Mouse (Mus musculus): ENCODE data around the gene Rnf208. TPM values are rescaled to one million over a fixed set of nuclear protein-coding genes. Genes with fewer than 3 reads are reported as not detected.

The Rnf208 gene
- polyA plus RNA-seq, 1 experiment from 2014 or later: 24.2 TPM

DNA sequence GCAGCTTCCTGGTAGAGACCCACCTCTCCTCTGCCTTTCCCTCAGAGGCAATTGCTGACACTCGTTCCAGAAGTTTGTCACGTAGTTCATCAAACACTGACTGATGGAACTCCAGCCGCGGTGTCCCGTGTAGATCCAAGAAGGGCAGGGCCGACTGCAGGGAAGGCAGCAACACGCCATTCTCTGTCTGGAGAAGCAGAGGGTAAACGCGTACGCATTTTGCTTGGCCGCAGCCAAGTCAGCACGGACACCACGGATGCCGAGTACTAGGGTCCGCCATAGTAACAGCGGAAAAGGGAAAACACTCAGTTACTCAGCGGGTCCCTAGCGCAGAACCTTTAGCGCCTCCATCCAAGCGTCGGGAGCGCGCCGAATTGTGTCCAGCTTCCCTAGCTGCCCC is 31.4 kb upstream of the Rnf208 start:
- WGBS: 1% methylated on average over 24 of the region's 24 CpGs
- peaks cover 10% of the 10 kb centered on the region for H3K4me1 ChIP-seq (replicated peaks; ENCODE audit: insufficient read depth, low read length)
- peak overlapping the region; percentile 90 for H3K27ac ChIP-seq
- peak overlapping the region; percentile 99 for H3K4me3 ChIP-seq (replicated peaks; ENCODE audit: low read depth, low read length)
- H3K9me3 ChIP-seq (replicated peaks; ENCODE audit: low read length): no peaks in the 10 kb centered on the region
- DNase-seq (ENCODE audit: low spot score) (no peak), ATAC-seq (replicated peaks; ENCODE audit: low FRiP score, low read depth) (0 out of 2 replicates have a peak, but pooled peaks have one; percentile 2)
- TF ChIP-seq CTCF (IDR thresholded peaks at IDR 0.05; ENCODE audit: low read depth): no peak
- H3K36me3 ChIP-seq (ENCODE audit: insufficient read depth, low read length): peaks cover 17% of the 10 kb centered on the region
- H3K27me3 ChIP-seq (ENCODE audit: insufficient read depth, low read length): no peaks in the 10 kb centered on the region
- peak overlapping the region; percentile 93 for H3K9ac ChIP-seq (ENCODE audit: low read depth, low read length)
- H3K4me2 ChIP-seq (ENCODE audit: low read length): peak overlapping the region; percentile 81

DNA sequence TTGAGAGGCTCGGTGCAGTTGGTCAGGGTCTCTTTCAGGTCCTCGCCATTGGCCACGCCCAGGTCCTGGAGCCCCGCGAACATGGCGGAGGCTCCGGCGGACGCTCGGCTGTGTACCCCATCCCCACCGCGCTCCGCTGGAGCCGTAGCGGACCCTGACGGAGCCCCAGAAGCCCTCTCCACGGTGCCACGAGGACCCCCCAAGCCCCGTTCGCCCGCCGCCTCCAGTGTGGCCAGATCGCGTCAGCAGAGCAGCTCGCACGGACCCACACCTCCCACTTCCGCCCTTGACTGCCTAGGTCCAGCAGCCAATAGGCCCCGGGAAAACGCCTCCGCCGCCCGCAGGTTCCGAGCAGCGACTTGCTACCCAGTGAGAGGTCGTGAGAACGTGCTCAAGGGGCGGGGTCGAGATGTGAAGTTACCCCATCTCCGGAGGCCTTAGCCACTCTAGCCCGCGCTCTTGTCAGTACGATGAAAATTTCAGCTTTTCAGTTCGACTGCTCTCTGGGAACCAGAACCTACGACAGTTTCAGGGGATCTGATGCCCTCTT is 30.9 kb upstream of the Rnf208 start, which contains the start of gene Nelfb:
TSS of gene Nelfb (minus strand) at position 369 of the 550 bp plus-strand sequence.
- peak within 1 kb of the TSS; percentile 93 for H3K9ac ChIP-seq (ENCODE audit: low read depth, low read length)
- 0 out of 2 replicates have a peak, but pooled peaks have one; percentile 4 for TF ChIP-seq CTCF (IDR thresholded peaks at IDR 0.05; ENCODE audit: low read depth)
- under 1% methylated on average over 44 of the region's 44 CpGs for WGBS
- H3K4me1 ChIP-seq (replicated peaks; ENCODE audit: insufficient read depth, low read length): peaks cover 10% of the 10 kb centered on the region
- H3K4me3 ChIP-seq (replicated peaks; ENCODE audit: low read depth, low read length): peak within 1 kb of the TSS; percentile 99
- DNase-seq (ENCODE audit: low spot score) (peak; percentile 96), ATAC-seq (replicated peaks; ENCODE audit: low FRiP score, low read depth) (peak; percentile 92)
- H3K36me3 ChIP-seq (ENCODE audit: insufficient read depth, low read length): peaks cover 12% of the 10 kb centered on the region; the same call in 1 of the 2 replicates
- peak within 1 kb of the TSS; percentile 81 for H3K4me2 ChIP-seq (ENCODE audit: low read length)
- no peaks in the 10 kb centered on the region for H3K27me3 ChIP-seq (ENCODE audit: insufficient read depth, low read length)
- H3K9me3 ChIP-seq (replicated peaks; ENCODE audit: low read length): no peaks in the 10 kb centered on the region
- H3K27ac ChIP-seq: peak within 1 kb of the TSS; percentile 90

DNA sequence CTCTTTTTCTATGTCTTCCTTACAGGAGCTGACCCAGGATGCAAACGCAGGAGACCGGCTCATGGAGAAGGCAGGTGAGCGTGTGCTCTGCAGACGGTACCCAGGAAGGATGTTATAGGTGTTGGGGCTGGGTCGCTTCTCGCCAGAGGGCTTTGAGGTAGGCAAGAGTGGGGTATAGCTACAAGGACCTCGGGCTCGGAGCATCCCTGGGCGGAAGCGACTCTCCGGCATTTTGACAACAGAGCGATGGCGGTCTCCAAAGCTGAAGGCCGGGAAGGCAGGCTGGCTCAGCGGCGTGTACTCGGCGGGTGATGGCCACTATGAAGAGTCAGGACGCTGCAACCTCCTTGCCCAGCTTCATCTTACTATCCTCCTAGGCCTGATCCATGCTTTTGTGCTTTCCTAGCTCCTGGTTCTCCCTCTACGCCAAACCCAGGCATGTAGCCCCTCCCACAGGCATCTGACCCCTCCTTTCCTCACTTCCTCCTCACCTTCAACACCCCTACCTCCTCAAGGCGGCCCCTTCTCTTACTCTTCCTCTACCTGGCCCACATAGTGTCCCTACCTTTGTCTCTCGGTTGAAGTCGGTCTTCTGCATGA is 28.7 kb upstream of the Rnf208 start:
- DNase-seq (ENCODE audit: low spot score) (no peak), ATAC-seq (replicated peaks; ENCODE audit: low FRiP score, low read depth) (no peak)
- Histone ChIP-seq H3K27me3 (ENCODE audit: insufficient read depth, low read length) (no peaks in the 10 kb centered on the region), H3K4me1 (replicated peaks; ENCODE audit: insufficient read depth, low read length) (peaks cover 10% of the 10 kb centered on the region), H3K9me3 (replicated peaks; ENCODE audit: low read length) (no peaks in the 10 kb centered on the region), H3K36me3 (ENCODE audit: insufficient read depth, low read length) (0 out of 2 replicates have a peak, but pooled peaks cover under 1% of the 10 kb centered on the region), H3K9ac (ENCODE audit: low read depth, low read length) (no peak overlapping the region), H3K4me3 (replicated peaks; ENCODE audit: low read depth, low read length) (no peak overlapping the region), H3K4me2 (ENCODE audit: low read length) (no peak overlapping the region), H3K27ac (no peak overlapping the region)
- no peak for TF ChIP-seq CTCF (IDR thresholded peaks at IDR 0.05; ENCODE audit: low read depth)
- WGBS: 67% methylated on average over 23 of the region's 23 CpGs

DNA sequence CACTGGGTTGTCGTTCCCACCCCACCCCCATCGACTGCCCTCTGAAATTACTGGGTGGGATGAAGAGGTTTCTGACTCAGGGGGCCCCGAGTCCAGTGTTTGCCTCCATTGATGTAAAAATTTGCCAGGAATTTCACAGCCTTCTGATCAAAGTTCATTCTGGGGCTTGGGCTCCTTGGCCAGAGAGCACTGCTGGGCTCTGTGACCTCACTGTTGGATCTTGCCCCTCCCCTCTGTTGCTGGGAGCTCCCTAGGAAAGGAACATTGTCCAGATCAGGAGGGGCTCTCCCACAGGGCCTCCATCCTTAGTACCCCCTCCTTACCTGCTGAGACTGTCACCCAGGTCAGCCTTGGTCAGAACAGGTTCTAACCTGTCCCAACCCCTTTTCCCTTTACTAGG is 27.6 kb upstream of the Rnf208 start, which contains the start of gene Stpg3:
TSS of gene Stpg3 (minus strand) at position 194 of the 400 bp plus-strand sequence.
- Histone ChIP-seq H3K9ac (ENCODE audit: low read depth, low read length) (no peak within 1 kb of the TSS), H3K4me3 (replicated peaks; ENCODE audit: low read depth, low read length) (no peak within 1 kb of the TSS), H3K9me3 (replicated peaks; ENCODE audit: low read length) (no peaks in the 10 kb centered on the region), H3K36me3 (ENCODE audit: insufficient read depth, low read length) (no peaks in the 10 kb centered on the region), H3K27me3 (ENCODE audit: insufficient read depth, low read length) (no peaks in the 10 kb centered on the region), H3K27ac (no peak within 1 kb of the TSS), H3K4me1 (replicated peaks; ENCODE audit: insufficient read depth, low read length) (peaks cover 10% of the 10 kb centered on the region), H3K4me2 (ENCODE audit: low read length) (no peak within 1 kb of the TSS)
- DNase-seq (ENCODE audit: low spot score) (peak; percentile 13), ATAC-seq (replicated peaks; ENCODE audit: low FRiP score, low read depth) (0 out of 2 replicates have a peak, but pooled peaks have one; percentile 47)
- TF ChIP-seq CTCF (IDR thresholded peaks at IDR 0.05; ENCODE audit: low read depth): no peak
- whole genome bisulfite sequencing: 52% methylated on average over 3 of the region's 3 CpGs

DNA sequence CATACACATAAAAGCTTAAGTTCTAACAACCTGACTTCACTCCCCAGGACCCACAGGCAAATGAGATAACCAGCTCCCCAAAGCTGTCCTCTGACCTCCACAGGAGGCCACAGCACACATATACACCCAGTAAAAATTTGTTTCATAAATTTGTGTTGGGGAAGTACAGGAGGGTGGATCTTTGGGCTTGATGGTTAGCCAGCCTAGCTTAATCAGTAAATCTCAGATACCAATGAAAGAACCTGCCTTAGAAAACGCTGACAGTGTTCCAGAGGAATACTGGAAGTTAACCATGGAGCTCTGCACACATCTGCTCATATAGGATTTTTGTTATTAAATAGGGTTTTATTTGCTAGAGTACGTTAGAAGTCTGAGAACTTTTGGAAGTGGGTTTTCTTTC is 24.4 kb upstream of the Rnf208 start:
- Histone ChIP-seq H3K36me3 (ENCODE audit: insufficient read depth, low read length) (0 out of 2 replicates have a peak, but pooled peaks cover 4% of the 10 kb centered on the region), H3K4me2 (ENCODE audit: low read length) (no peak overlapping the region), H3K27me3 (ENCODE audit: insufficient read depth, low read length) (no peaks in the 10 kb centered on the region), H3K9me3 (replicated peaks; ENCODE audit: low read length) (no peaks in the 10 kb centered on the region), H3K9ac (ENCODE audit: low read depth, low read length) (no peak overlapping the region), H3K27ac (no peak overlapping the region), H3K4me3 (replicated peaks; ENCODE audit: low read depth, low read length) (no peak overlapping the region), H3K4me1 (replicated peaks; ENCODE audit: insufficient read depth, low read length) (no peaks in the 10 kb centered on the region)
- ATAC-seq (replicated peaks; ENCODE audit: low FRiP score, low read depth) (no peak), DNase-seq (ENCODE audit: low spot score) (no peak)
- TF ChIP-seq CTCF (IDR thresholded peaks at IDR 0.05; ENCODE audit: low read depth): no peak
- 56% methylated on average over 2 of the region's 2 CpGs for WGBS

DNA sequence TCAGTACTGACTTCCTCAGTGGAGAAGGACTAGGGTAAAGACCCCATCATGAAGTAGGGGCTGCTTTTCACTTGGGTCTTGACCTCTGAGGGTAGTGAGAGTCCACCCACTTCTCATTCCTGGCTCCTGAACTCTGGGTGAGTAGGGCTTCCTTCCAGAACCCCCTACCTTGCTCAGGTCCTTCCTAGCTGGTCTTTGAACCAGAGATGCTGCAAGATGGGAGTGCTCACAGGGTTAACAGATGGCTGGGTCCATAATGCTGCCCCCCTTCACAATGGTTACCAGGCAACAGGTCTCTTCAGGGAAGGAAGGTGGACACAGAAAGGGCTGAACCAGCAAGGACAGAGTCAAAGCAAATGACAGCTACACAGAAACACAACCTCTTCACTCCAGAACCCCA is 23.6 kb upstream of the Rnf208 start, which contains the start of gene Fam166a:
TSS of gene Fam166a (plus strand) at position 301 of the 400 bp plus-strand sequence.
- no peak for TF ChIP-seq CTCF (IDR thresholded peaks at IDR 0.05; ENCODE audit: low read depth)
- H3K9ac ChIP-seq (ENCODE audit: low read depth, low read length): no peak within 1 kb of the TSS
- DNase-seq (ENCODE audit: low spot score) (no peak), ATAC-seq (replicated peaks; ENCODE audit: low FRiP score, low read depth) (no peak)
- H3K4me1 ChIP-seq (replicated peaks; ENCODE audit: insufficient read depth, low read length): no peaks in the 10 kb centered on the region
- H3K4me2 ChIP-seq (ENCODE audit: low read length): no peak within 1 kb of the TSS
- H3K27ac ChIP-seq: no peak within 1 kb of the TSS
- H3K9me3 ChIP-seq (replicated peaks; ENCODE audit: low read length): no peaks in the 10 kb centered on the region
- H3K4me3 ChIP-seq (replicated peaks; ENCODE audit: low read depth, low read length): no peak within 1 kb of the TSS
- H3K36me3 ChIP-seq (ENCODE audit: insufficient read depth, low read length): 0 out of 2 replicates have a peak, but pooled peaks cover 4% of the 10 kb centered on the region
- H3K27me3 ChIP-seq (ENCODE audit: insufficient read depth, low read length): no peaks in the 10 kb centered on the region
